Mouse (Mus musculus) spleen, postnatal 14 days (tissue): Measurements from ENCODE around the gene Gpbar1.

Experiments used
- DNase-seq, 2 experiments: peaks; one replicate each; pipeline ENCODE4 v3.0.0; 2021 to 2022; ENCODE audit warnings: low spot score in 2 of 2

Gpbar1 gene

GRCm38 (mm10) chr1:74294733-74295455 lies 16.5 kb downstream of the Gpbar1 start:
- DNase-seq: no peak

GRCm38 (mm10) chr1:74295456-74296171 lies 17.3 kb downstream of the Gpbar1 start:
- peak in 1 of 2 experiments; percentile 22 for DNase-seq

GRCm38 (mm10) chr1:74296477-74296876 lies 18.1 kb downstream of the Gpbar1 start:
- DNase-seq: no peak

GRCm38 (mm10) chr1:74297269-74297668 lies 18.9 kb downstream of the Gpbar1 start:
- no peak for DNase-seq

GRCm38 (mm10) chr1:74298157-74298750 lies 19.9 kb downstream of the Gpbar1 start:
- no peak for DNase-seq

GRCm38 (mm10) chr1:74298996-74299395 lies 20.6 kb downstream of the Gpbar1 start:
- no peak for DNase-seq

GRCm38 (mm10) chr1:74300347-74301110 lies 22.2 kb downstream of the Gpbar1 start:
- no peak for DNase-seq

- DNase-seq: no peak
These were observed 23.9 kb downstream of the Gpbar1 start for GRCm38 (mm10) chr1:74302229-74302628.

GRCm38 (mm10) chr1:74302835-74303234 lies 24.5 kb downstream of the Gpbar1 start:
- no peak for DNase-seq

GRCm38 (mm10) chr1:74303509-74304338 lies 25.4 kb downstream of the Gpbar1 start:
- DNase-seq: peak; percentile 25 to 47

- DNase-seq: no peak
These were observed 26.0 kb downstream of the Gpbar1 start for GRCm38 (mm10) chr1:74304339-74304790.

GRCm38 (mm10) chr1:74304946-74305345 lies 26.6 kb downstream of the Gpbar1 start:
- DNase-seq: no peak

- no peak for DNase-seq
These were observed 27.2 kb downstream of the Gpbar1 start, which contains the start of gene Tmbim1 for GRCm38 (mm10) chr1:74305522-74305921. TSS of gene Tmbim1 (minus strand) at chr1:74305622.

GRCm38 (mm10) chr1:74307146-74307545 lies 28.8 kb downstream of the Gpbar1 start:
- DNase-seq: no peak

- DNase-seq: no peak
These were observed 29.9 kb downstream of the Gpbar1 start for GRCm38 (mm10) chr1:74308001-74308964.

GRCm38 (mm10) chr1:74309767-74310166 lies 31.4 kb downstream of the Gpbar1 start:
- no peak for DNase-seq

- peak in 1 of 2 experiments; percentile 37 for DNase-seq
These were observed 34.8 kb downstream of the Gpbar1 start for GRCm38 (mm10) chr1:74313049-74313692.

- no peak for DNase-seq
These were observed 36.4 kb downstream of the Gpbar1 start for GRCm38 (mm10) chr1:74314796-74315195.
